Mouse (Mus musculus) bone marrow, adult 2 months (tissue): ENCODE measurements at regions not wholly inside any gene's neighbourhood (a gene's known extent, or its start where the extent isn't known, plus 50 kb on each side); places are given as distances from the start of the nearest gene placed in this dataset.

Source experiments
- CTCF ChIP-seq: fragments of 200-500 bp; IDR thresholded peaks from 2 replicates; pipeline ENCODE4 v1.5.1; 2011; ENCODE audit warnings: low read length, control low read depth; ENCODE audit not compliant: control insufficient read depth, insufficient read depth
- POLR2A ChIP-seq: fragments of 200-500 bp; IDR thresholded peaks from 2 replicates; pipeline ENCODE4 v1.6.1; 2011; ENCODE audit warnings: low read depth, mild to moderate bottlenecking, control low read depth, low read length, borderline replicate concordance; ENCODE audit not compliant: control insufficient read depth

DNA sequence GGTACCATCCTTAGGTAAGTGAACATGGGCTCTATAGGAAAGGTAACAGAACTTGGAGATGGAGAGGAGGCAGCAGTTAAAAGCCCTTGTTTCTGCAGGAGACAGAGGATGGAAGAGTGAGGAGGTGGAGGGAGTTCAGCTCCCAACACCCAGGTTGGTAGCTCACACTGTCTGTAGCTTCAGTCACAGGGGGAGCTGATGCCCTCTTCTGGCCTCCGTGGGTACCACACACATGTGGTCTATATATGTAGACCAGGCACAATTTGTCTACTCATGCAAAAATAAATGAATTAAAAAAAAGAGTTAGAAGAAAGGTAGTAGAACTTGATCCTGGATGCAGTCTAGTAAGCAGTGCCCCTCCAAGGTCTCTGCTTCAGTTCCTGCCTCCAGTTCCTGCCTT is 173.3 kb downstream of the Gm10260 start:
- TF ChIP-seq CTCF, result peak; percentile 52; the same call in 1 of the 2 replicates
- no peak for TF ChIP-seq POLR2A
